Mouse (Mus musculus) MEL (cell line): ENCODE results near the gene Txnrd2. TPM values are rescaled to one million over a fixed set of nuclear protein-coding genes. Genes with fewer than 3 reads are reported as not detected.

Experiments used
- DNase-seq: peaks from one replicate; pipeline ENCODE4 v3.0.0; 2011; ENCODE audit warnings: low read depth, low spot score
- H3K27ac ChIP-seq: 2 replicates; pipeline ENCODE4 v1.5.1; 2012; ENCODE audit warnings: low read depth, mild to moderate bottlenecking, control low read depth, low read length, moderate library complexity; ENCODE audit not compliant: control insufficient read depth
- H3K27me3 ChIP-seq, 2 experiments: fragments of 150-350 bp in 1 of 2; sonication (generic) in 1 of 2; 2 replicates each; pipeline ENCODE4 v1.6.1; 2012; ENCODE audit warnings: low read length in 2 of 2, mild to moderate bottlenecking in 2 of 2, improper control_type of control experiment in 1 of 2, moderate library complexity in 1 of 2; ENCODE audit not compliant: insufficient read depth in 2 of 2, control insufficient read depth in 1 of 2
- H3K36me3 ChIP-seq, 2 experiments: 2 replicates each; pipeline ENCODE4 v1.6.1; 2012 to 2014; ENCODE audit warnings: low read length in 2 of 2, improper control_type of control experiment in 1 of 2, inconsistent platforms in 1 of 2, mild to moderate bottlenecking in 1 of 2; ENCODE audit not compliant: insufficient read depth in 2 of 2, control insufficient read depth in 1 of 2
- H3K4me1 ChIP-seq, 2 experiments: fragments of 150-350 bp in 1 of 2; sonication (generic) in 1 of 2; 2 replicates each; pipeline ENCODE4 v1.6.1; 2012; ENCODE audit warnings: low read length in 2 of 2, improper control_type of control experiment in 1 of 2, mild to moderate bottlenecking in 1 of 2; ENCODE audit not compliant: insufficient read depth in 2 of 2, control insufficient read depth in 1 of 2
- H3K4me3 ChIP-seq, 2 experiments: fragments of 150-350 bp in 1 of 2; sonication (generic) in 1 of 2; 2 replicates each; pipeline ENCODE4 v1.5.1; 2012; ENCODE audit warnings: low read depth in 2 of 2, low read length in 2 of 2, mild to moderate bottlenecking in 2 of 2, moderate library complexity in 2 of 2, control low read depth in 1 of 2, improper control_type of control experiment in 1 of 2; ENCODE audit not compliant: control insufficient read depth in 1 of 2, insufficient read depth in 1 of 2
- H3K79me2 ChIP-seq: 2 replicates; pipeline ENCODE4 v1.6.1; 2012; ENCODE audit warnings: mild to moderate bottlenecking, low read length, moderate library complexity; ENCODE audit not compliant: control insufficient read depth, poor library complexity, insufficient read depth
- H3K9ac ChIP-seq: 2 replicates; pipeline ENCODE4 v1.6.1; 2012; ENCODE audit warnings: low read depth, mild to moderate bottlenecking, control low read depth, low read length, moderate library complexity; ENCODE audit not compliant: control insufficient read depth, poor library complexity, severe bottlenecking
- H3K9me3 ChIP-seq: fragments of 150-350 bp; sonication (generic); replicated peaks from 2 replicates; pipeline ENCODE4 v1.6.1; 2012; ENCODE audit warnings: mild to moderate bottlenecking, low read length, improper control_type of control experiment, moderate library complexity; ENCODE audit not compliant: insufficient read depth
- CHD2 ChIP-seq: IDR thresholded peaks from 2 replicates; pipeline ENCODE4 v1.6.1; 2011; ENCODE audit warnings: low read length, improper control_type of control experiment
- E2F4 ChIP-seq: IDR thresholded peaks from 2 replicates; pipeline ENCODE4 v1.6.1; 2011; ENCODE audit warnings: low read depth, low read length, improper control_type of control experiment, borderline replicate concordance
- EP300 ChIP-seq, 2 experiments: IDR thresholded peaks; 2 replicates each; pipeline ENCODE4 v1.6.1; 2011; ENCODE audit warnings: improper control_type of control experiment in 2 of 2, low read length in 2 of 2, low read depth in 1 of 2, mild to moderate bottlenecking in 1 of 2
- ETS1 ChIP-seq: IDR thresholded peaks from 2 replicates; pipeline ENCODE4 v1.6.1; 2012; ENCODE audit warnings: low read depth, mild to moderate bottlenecking, inconsistent platforms, low read length, improper control_type of control experiment, moderate library complexity
- GABPA ChIP-seq: IDR thresholded peaks from 2 replicates; pipeline ENCODE4 v1.6.1; 2012; ENCODE audit warnings: low read depth, mild to moderate bottlenecking, inconsistent platforms, low read length, improper control_type of control experiment, moderate library complexity
- GATA1 ChIP-seq: IDR thresholded peaks from 2 replicates; pipeline ENCODE4 v1.6.1; 2011; ENCODE audit warnings: low read depth, low read length, improper control_type of control experiment
- HCFC1 ChIP-seq: IDR thresholded peaks from 2 replicates; pipeline ENCODE4 v1.6.1; 2012; ENCODE audit warnings: low read depth, mild to moderate bottlenecking, inconsistent platforms, low read length, improper control_type of control experiment, moderate library complexity
- KAT2A ChIP-seq: conservative IDR thresholded peaks from 2 replicates; pipeline ENCODE4 v1.6.1; 2012; ENCODE audit warnings: low read depth, low read length, improper control_type of control experiment, inconsistent platforms
- MAFK ChIP-seq: IDR thresholded peaks from 2 replicates; pipeline ENCODE4 v1.6.1; 2011; ENCODE audit warnings: low read depth, mild to moderate bottlenecking, low read length, improper control_type of control experiment, borderline replicate concordance
- MAZ ChIP-seq: IDR thresholded peaks from 2 replicates; pipeline ENCODE4 v1.6.1; 2012; ENCODE audit warnings: low read depth, mild to moderate bottlenecking, inconsistent platforms, low read length, improper control_type of control experiment
- MEF2A ChIP-seq: IDR thresholded peaks from 2 replicates; pipeline ENCODE4 v1.6.1; 2014; ENCODE audit warnings: low read depth, mild to moderate bottlenecking, inconsistent platforms, low read length, improper control_type of control experiment; ENCODE audit not compliant: poor library complexity, insufficient replicate concordance, severe bottlenecking; ENCODE audit errors: extremely low read depth
- MYB ChIP-seq: IDR thresholded peaks from 2 replicates; pipeline ENCODE4 v1.6.1; 2011; ENCODE audit warnings: mild to moderate bottlenecking, low read depth, low read length, improper control_type of control experiment
- NRF1 ChIP-seq: IDR thresholded peaks from 2 replicates; pipeline ENCODE4 v1.6.1; 2014; ENCODE audit warnings: low read depth, mild to moderate bottlenecking, inconsistent platforms, low read length, improper control_type of control experiment, moderate library complexity; ENCODE audit not compliant: poor library complexity, insufficient read depth, severe bottlenecking
- POLR2AphosphoS2 ChIP-seq: IDR thresholded peaks from 2 replicates; pipeline ENCODE4 v1.6.1; 2011; ENCODE audit warnings: low read length, improper control_type of control experiment
- POLR2AphosphoS5 ChIP-seq: IDR thresholded peaks from 2 replicates; pipeline ENCODE4 v1.6.1; 2012; ENCODE audit warnings: low read depth, borderline replicate concordance, mild to moderate bottlenecking, inconsistent platforms, low read length, moderate library complexity, mixed read lengths
- SMC3 ChIP-seq: IDR thresholded peaks from 2 replicates; pipeline ENCODE4 v1.6.1; 2011; ENCODE audit warnings: low read depth, low read length, improper control_type of control experiment
- TAL1 ChIP-seq: IDR thresholded peaks from 2 replicates; pipeline ENCODE4 v1.6.1; 2012; ENCODE audit warnings: mild to moderate bottlenecking, inconsistent platforms, low read length, moderate library complexity, mixed read lengths
- TBP ChIP-seq: IDR thresholded peaks from 2 replicates; pipeline ENCODE4 v1.8.0; 2011; ENCODE audit warnings: low read depth, low read length, improper control_type of control experiment
- TCF12 ChIP-seq: IDR thresholded peaks from 2 replicates; pipeline ENCODE4 v1.6.1; 2014; ENCODE audit warnings: low read depth, mild to moderate bottlenecking, inconsistent platforms, low read length, improper control_type of control experiment, moderate library complexity
- ZKSCAN1 ChIP-seq: IDR thresholded peaks from 2 replicates; pipeline ENCODE4 v1.6.1; 2012; ENCODE audit warnings: low read depth, mild to moderate bottlenecking, inconsistent platforms, low read length, improper control_type of control experiment, moderate library complexity
- ZMIZ1 ChIP-seq: IDR thresholded peaks from 2 replicates; pipeline ENCODE4 v1.6.1; 2012; ENCODE audit warnings: low read depth, mild to moderate bottlenecking, inconsistent platforms, low read length, improper control_type of control experiment, moderate library complexity
- ZNF384 ChIP-seq: IDR thresholded peaks from 2 replicates; pipeline ENCODE4 v1.6.1; 2012; ENCODE audit warnings: low read depth, mild to moderate bottlenecking, inconsistent platforms, low read length, improper control_type of control experiment
- polyA plus RNA-seq, 2 experiments: library from polyadenylated mRNA; stranded (reverse) in 1 of 2; unstranded in 1 of 2; fragments of >175 nt in 1 of 2; fragments of >200 nt in 1 of 2; gene quantifications; 2 replicates each; pipeline versions ENCODE4 v1.2.1 to v1.2.4; 2012; ENCODE audit warnings: low replicate concordance in 2 of 2, low read depth in 1 of 2; ENCODE audit not compliant: insufficient read length in 2 of 2, insufficient read depth in 1 of 2, missing spikeins in 1 of 2
- total RNA-seq: library from RNA; depleted of rRNA; stranded (reverse); fragments of 300-350 nt; gene quantifications from 2 replicates; pipeline ENCODE4 v1.2.3, GENCODE M21; 2012

Gene Txnrd2
- total and polyA plus RNA-seq, 3 experiments: 31.2 to 46.8 TPM; not detected in 1

GRCm38 (mm10) chr16:18416837-18417236 is 9.3 kb upstream of the Txnrd2 start:
- no peak overlapping the region for H3K4me3 ChIP-seq
- H3K9me3 ChIP-seq: no peaks in the 10 kb centered on the region
- TF ChIP-seq E2F4 (no peak), CHD2 (no peak), TCF12 (no peak), POLR2AphosphoS2 (no peak), GABPA (no peak), GATA1 (no peak), SMC3 (no peak), ZMIZ1 (no peak), MAZ (no peak)
- H3K27ac ChIP-seq: no peak overlapping the region
- no peaks in the 10 kb centered on the region; the same call in 1 of the 2 replicates for H3K79me2 ChIP-seq
- peaks cover 4 to 35% of the 10 kb centered on the region in 2 experiments for H3K36me3 ChIP-seq
- no peak overlapping the region for H3K9ac ChIP-seq
- H3K27me3 ChIP-seq: no peaks in the 10 kb centered on the region
- no peak for DNase-seq
- peaks cover 27 to 33% of the 10 kb centered on the region in 2 experiments for H3K4me1 ChIP-seq

- Histone ChIP-seq H3K4me1 (peaks cover 24 to 31% of the 10 kb centered on the region in 2 experiments), H3K36me3 (peaks cover 4 to 33% of the 10 kb centered on the region in 2 experiments), H3K79me2 (no peaks in the 10 kb centered on the region; the same call in 1 of the 2 replicates), H3K9ac (no peak overlapping the region), H3K27me3 (no peaks in the 10 kb centered on the region), H3K4me3 (no peak overlapping the region), H3K9me3 (no peaks in the 10 kb centered on the region), H3K27ac (no peak overlapping the region)
- no peak for DNase-seq
- TF ChIP-seq MYB (no peak), TBP (no peak), GABPA (no peak), HCFC1 (no peak), GATA1 (no peak), TAL1 (no peak), SMC3 (no peak), ZNF384 (no peak), NRF1 (no peak), MEF2A (no peak), KAT2A (no peak), ETS1 (no peak), POLR2AphosphoS5 (no peak), ZKSCAN1 (no peak), EP300 (IDR thresholded peaks at IDR 0.05; ENCODE audit: low read depth in 1 of 2, low read length in 2 of 2) (no peak), MAFK (no peak)
Measured at GRCm38 (mm10) chr16:18417491-18417890, 8.7 kb upstream of the Txnrd2 start.
